Mouse (Mus musculus): ENCODE measurements around the gene Zcchc10. TPM values are rescaled to one million over a fixed set of nuclear protein-coding genes. Genes with fewer than 3 reads are reported as not detected.
"Not testable (repeated sequence)": the region's sequence is repeated elsewhere in the genome, so short reads cannot be mapped to it uniquely, and the experiment has no call there.

Gene Zcchc10
- total RNA-seq (2021) = 1 to 10 TPM; 8.2 to 8.8 TPM
- long read RNA-seq, transcript Zcchc10-201 (4 exons, 1,267 nt) = major isoform, 9 of 10 reads
- long read RNA-seq, partial matches to known transcripts = 0 of 10 reads
- long read RNA-seq, other reads (novel, unspliced or antisense) = 1 of 10 reads

DNA sequence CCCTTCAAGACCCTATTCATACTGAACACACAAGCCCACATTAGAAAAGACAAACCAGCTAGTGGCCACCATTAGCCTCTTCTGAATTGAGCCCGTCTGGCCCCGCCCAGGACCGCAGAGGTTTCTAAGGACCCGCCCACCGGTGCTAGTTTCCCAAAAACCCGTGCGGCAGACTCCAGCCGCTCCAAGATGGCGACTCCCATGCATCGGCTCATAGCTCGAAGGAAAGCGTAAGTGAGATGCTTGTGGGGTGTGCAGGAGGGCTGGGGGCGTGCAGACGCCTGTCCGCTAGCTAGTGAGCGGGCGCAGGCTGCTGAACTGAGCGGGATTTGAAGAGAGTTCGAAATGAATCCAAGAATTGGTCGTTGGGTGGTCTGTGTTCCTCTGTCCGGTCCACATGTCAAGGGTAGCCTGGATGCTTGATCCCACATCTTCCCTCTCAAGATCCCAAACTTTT lies at the start of gene Zcchc10:
Gene Zcchc10 (plus strand): TSS at position 168 of the 457 bp plus-strand sequence.
- peak; percentile 77 to 85 for DNase-seq (ENCODE audit: low spot score in 2 of 2)

DNA sequence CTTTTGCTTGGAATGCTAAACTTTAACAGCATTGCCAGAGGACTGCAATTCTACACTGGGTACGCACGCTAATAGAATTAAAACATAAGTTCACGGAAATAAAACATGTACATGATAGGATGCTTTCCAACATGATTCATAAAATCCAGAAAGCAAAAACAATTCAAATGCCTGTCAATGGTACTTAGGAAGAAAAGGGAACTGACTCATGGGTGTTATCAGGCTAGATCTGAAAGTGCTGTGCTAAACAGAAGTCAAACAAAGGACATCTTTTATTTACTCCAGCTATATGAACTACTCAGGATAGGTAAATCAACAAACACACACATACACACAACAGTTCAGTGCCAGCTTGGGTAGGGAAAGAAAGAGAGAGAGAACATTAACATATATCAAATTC lies 49.1 kb upstream of the Zcchc10 start:
- DNase-seq (ENCODE audit: low spot score in 2 of 2) = no peak

DNA sequence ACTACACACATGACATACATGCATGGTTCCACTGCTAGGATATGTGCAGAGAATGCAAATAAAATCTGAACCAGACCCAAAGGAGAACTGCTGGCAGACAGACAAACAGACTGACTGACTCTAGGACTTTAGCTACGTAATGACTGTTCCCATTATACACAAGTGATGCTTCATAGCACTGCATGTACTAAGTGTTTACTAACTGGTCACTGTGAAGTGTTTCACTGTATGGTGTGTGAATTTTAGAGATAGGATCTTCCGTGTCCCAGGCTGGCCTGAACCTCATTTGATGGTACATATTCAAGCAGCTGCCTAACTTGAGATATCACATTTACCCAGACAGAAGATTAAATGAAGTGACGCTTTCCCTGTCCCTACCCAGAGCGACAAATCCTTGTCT lies 46.1 kb upstream of the Zcchc10 start:
- no peak for DNase-seq (ENCODE audit: low spot score in 2 of 2)

DNA sequence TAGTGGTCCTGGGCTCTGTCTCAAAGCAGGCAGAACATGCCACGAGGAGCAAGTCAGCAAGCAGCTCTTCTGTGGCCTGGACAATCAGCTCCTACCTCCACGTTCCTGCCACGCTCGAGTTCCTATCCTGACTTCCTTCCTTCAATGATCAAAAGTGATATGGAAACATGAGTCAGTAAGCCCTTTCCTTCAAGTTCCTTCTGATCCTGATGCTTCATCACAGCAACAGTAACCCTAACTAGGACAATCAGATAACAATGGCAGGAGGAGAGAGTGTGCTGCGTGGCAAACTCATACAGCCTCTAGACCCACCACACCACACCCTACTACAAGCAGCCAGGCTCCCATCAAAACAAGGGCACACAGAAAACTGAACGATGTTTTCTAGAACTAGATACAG lies 38.6 kb upstream of the Zcchc10 start:
- no peak for DNase-seq (ENCODE audit: low spot score in 2 of 2)

DNA sequence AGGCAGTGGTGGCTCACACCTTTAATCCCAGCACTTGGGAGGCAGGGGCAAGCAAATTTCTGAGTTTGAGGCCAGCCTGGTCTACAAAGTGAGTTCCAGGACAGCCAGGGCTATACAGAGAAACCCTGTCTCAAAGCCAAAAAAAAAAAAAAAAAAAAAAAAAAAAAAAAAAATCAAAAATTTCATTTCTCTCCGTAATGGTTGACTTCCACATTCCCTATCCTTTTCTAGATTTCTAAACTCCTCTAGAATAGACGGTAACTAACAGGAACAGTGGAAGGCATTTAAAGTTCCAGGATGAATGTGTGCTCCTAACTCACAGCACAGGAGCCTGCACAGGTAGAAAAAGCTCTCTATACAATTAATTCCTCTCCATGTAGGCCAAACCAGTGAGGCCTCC lies 34.3 kb upstream of the Zcchc10 start:
- not testable (repeated sequence) for DNase-seq (ENCODE audit: low spot score in 2 of 2)

- DNase-seq (ENCODE audit: low spot score in 2 of 2) = no peak
These were observed 33.6 kb upstream of the Zcchc10 start for GRCm38 (mm10) chr11:53290871-53291270.

DNA sequence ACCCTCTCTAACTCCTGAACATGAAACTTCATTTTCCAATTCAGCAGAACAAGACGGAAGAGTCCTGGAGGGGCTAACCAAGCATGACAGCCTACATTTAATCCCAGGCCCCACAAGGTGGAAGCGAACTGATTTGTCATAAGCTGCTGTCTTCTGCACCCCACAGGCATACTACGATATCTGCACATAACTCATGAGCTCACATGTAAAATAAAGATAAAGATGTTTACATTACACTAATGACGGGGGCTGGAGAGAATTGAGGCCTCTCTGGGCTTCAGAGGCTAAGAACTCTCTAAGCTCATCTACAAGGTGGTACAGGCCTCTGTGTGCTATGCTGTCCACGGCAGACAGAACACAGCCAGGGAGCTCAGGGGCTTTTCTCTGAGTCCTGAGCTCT lies 30.0 kb upstream of the Zcchc10 start:
- no peak for DNase-seq (ENCODE audit: low spot score in 2 of 2)

GRCm38 (mm10) chr11:53296880-53297279 lies 27.6 kb upstream of the Zcchc10 start:
- DNase-seq (ENCODE audit: low spot score in 2 of 2) = no peak

GRCm38 (mm10) chr11:53297947-53298860 lies 26.3 kb upstream of the Zcchc10 start:
- DNase-seq (ENCODE audit: low spot score in 2 of 2) = no peak

- DNase-seq (ENCODE audit: low spot score in 2 of 2) = peak; percentile 40 to 62
These were observed 24.7 kb upstream of the Zcchc10 start for GRCm38 (mm10) chr11:53299551-53300329.

DNA sequence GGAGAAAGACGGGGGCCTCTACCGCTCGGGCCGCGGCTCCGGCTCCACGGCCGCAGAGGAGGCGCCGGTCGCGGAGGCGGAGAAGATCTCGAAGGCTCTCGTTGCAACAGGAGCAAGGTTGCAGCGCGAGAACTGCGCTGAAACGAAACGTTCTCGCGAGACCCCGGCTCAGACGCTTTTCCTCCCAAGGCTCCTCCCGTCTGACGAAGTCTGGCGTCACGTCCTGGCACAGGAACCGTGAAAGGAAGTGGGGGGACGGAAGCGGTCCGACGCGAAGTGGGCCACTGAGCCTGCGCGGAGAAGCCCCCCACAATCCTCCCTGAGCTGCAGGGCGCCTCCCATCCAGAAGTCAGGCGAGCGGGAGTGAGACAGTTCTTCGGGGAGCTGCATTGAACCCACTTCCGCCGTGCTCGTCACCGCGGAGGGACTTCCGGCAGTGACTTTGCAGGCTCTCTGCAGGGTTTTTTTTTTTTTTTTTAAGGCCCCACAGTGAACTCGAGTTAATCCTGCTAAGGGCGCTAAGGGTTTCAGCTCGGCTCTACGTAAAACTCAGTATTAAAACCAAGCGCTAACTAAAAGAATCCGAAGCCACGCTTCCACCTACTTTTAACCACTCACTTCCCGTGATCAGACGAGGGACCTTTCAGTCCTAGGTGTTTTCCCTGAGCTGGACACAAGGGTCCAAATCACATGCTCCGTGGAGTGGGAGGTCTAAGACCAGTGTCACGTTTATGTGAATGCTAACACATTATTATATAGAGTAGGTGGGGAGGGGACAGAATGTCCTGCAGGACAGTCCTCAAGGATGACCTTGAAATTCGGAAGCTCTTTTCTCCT lies 23.9 kb upstream of the Zcchc10 start, which contains the start of gene Hspa4:
Gene Hspa4 (minus strand): TSS at position 128 of the 837 bp plus-strand sequence.
- DNase-seq (ENCODE audit: low spot score in 2 of 2) = peak; percentile 99

- DNase-seq (ENCODE audit: low spot score in 2 of 2) = no peak
These were observed 23.3 kb upstream of the Zcchc10 start for GRCm38 (mm10) chr11:53301167-53301515.

DNA sequence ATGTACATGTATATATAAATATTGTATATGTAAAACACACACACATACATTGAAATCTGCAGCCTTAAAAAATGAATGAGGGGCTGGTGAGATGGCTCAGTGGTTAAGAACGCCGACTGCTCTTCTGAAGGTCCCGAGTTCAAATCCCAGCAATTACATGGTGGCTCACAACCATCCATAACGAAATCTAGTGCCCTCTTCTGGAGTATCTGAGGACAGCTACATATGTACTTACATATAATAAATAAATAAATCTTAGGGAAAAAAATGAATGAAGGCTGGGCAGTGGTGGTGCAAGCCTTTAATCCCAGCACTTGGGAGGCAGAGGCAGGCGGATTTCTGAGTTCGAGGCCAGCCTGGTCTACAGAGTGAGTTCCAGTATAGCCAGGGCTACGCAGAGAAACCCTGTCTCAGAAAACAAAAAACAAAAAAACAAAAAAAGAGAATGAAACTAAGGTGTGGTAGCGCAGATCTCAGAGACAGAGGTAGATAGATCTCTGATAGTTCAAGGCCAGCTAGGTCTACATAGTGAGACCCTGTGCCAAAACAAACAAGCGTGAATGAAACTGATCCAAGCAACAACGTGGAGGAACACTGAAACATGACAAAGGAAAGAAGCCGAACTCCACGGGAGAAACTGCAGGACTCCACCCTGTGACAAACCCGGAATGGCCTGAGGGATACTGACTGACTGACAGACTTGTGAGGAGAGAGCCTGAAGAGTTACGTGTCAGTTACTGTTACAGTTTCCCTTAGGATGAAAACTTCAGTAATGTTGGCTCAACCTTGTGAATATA lies 20.2 kb upstream of the Zcchc10 start:
- DNase-seq (ENCODE audit: low spot score in 2 of 2) = no peak

- DNase-seq (ENCODE audit: low spot score in 2 of 2) = no peak
These were observed 17.5 kb upstream of the Zcchc10 start for GRCm38 (mm10) chr11:53306965-53307364.

- no peak for DNase-seq (ENCODE audit: low spot score in 2 of 2)
These were observed 16.9 kb upstream of the Zcchc10 start for GRCm38 (mm10) chr11:53307558-53308065.

DNA sequence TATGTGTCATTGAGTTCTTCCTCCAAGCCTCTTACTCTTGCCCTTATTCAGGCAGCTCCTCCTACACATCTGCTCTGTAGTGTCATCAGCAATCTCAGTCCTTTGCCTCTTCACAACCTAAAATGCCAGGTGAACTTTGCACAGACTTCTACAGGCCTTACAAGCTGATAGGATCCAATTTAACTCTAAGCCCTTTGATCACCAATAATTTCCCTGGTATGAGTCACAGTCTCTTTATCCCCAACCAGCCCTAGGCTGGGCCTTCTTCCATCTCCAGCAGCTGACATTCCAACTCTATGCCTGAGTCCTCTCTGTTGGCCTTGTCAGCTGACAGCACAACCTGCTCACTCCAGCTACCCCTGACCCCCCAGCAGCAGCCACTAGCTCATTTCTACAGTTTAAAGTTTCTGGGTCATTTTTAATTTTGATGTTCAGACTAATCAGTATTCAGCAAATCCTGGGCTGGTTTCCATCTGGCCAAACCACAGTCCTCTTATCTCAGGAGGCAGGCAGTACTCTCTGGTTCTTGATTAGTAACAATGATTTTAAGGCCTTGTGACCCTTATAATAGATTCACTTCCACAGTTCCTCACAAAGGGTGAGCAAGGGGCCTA lies 16.1 kb upstream of the Zcchc10 start:
- no peak for DNase-seq (ENCODE audit: low spot score in 2 of 2)

DNA sequence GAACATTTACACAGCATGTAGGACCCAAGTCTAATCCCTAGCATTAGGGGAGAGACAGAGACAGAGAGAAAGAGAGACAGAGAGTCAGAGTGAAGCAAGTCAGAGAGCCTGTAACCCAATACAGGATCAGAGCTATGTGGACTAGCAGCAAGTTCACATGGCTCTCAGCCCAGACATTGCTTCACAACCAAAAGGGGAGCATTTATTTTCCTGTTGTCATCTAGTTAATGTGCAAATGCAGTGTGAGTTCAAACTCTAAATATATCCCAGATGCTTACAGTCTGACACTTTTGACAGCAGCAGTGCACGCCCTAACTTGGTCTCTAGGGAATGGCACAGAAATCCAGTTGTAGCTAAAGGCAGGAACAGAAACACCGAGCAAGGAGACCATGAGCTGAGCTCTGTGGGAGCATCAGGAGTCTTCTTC lies 15.6 kb upstream of the Zcchc10 start:
- no peak for DNase-seq (ENCODE audit: low spot score in 2 of 2)

DNA sequence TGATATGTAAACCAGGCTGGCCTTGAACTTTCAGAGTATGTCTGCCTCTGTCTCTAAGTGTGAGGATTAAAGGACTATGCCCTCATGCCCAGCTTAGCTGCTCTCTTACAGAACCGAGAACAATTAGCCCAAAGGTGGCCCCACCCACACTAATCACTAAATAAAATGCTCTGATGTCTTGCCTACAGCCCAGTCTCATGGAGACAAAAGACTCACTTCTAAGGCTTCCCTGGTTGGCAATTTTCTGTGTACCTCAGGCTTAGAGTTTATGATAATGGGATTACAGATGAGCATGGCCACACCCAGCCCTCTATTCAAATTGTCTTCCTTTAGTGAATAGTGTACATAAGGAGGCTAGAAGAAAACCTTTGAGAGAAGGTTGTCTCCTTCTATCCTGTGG lies 13.1 kb upstream of the Zcchc10 start:
- DNase-seq (ENCODE audit: low spot score in 2 of 2) = no peak

- DNase-seq (ENCODE audit: low spot score in 2 of 2) = not testable (repeated sequence)
These were observed 11.7 kb upstream of the Zcchc10 start for GRCm38 (mm10) chr11:53312823-53313222.

Measured in layer of hippocampus, postnatal 10 days (tissue).